Mouse (Mus musculus) heart, adult 2 months (tissue): ENCODE data around the gene Catsperz. TPM values are rescaled to one million over a fixed set of nuclear protein-coding genes. Genes with fewer than 3 reads are reported as not detected.

Experiments used
- DNase-seq, 2 experiments: peaks; one replicate each; pipeline ENCODE4 v3.0.0; 2021
- H3K27ac ChIP-seq: fragments of 200-600 bp; 2 replicates; pipeline ENCODE4 v1.8.1; 2022
- H3K27me3 ChIP-seq: fragments of 200-500 bp; 2 replicates; pipeline ENCODE4 v1.6.1; 2012; ENCODE audit warnings: mild to moderate bottlenecking, low read length, inconsistent platforms, mixed read lengths; ENCODE audit not compliant: control insufficient read depth, insufficient read depth
- H3K36me3 ChIP-seq: fragments of 200-500 bp; 2 replicates; pipeline ENCODE4 v1.6.1; 2012; ENCODE audit warnings: low read length, inconsistent platforms; ENCODE audit not compliant: control insufficient read depth, insufficient read depth
- H3K4me1 ChIP-seq: fragments of 200-500 bp; 2 replicates; pipeline ENCODE4 v1.6.1; 2011; ENCODE audit warnings: low read length; ENCODE audit not compliant: control insufficient read depth, insufficient read depth
- H3K4me3 ChIP-seq: fragments of 200-600 bp; 2 replicates; pipeline ENCODE4 v1.8.1; 2022
- H3K79me2 ChIP-seq: fragments of 200-500 bp; replicated peaks from 2 replicates; pipeline ENCODE4 v1.6.1; 2012; ENCODE audit warnings: mild to moderate bottlenecking, inconsistent platforms, low read length, moderate library complexity, mixed read lengths; ENCODE audit not compliant: control insufficient read depth, insufficient read depth
- H3K9ac ChIP-seq: fragments of 200-500 bp; 2 replicates; pipeline ENCODE4 v1.6.1; 2012; ENCODE audit warnings: low read depth, mild to moderate bottlenecking, control low read depth, inconsistent platforms, low read length, mixed read lengths
- CTCF ChIP-seq: fragments of 200-600 bp; IDR thresholded peaks from 2 replicates; pipeline ENCODE4 v1.8.1; 2022; ENCODE audit warnings: antibody characterized with exemption, mild to moderate bottlenecking, moderate library complexity
- EP300 ChIP-seq: fragments of 200-500 bp; IDR thresholded peaks from 2 replicates; pipeline ENCODE4 v1.6.1; 2011; ENCODE audit warnings: low read depth, low read length, control low read depth; ENCODE audit not compliant: insufficient read depth
- POLR2A ChIP-seq: fragments of 200-500 bp; IDR thresholded peaks from 2 replicates; pipeline ENCODE4 v1.6.1; 2011; ENCODE audit warnings: mild to moderate bottlenecking, low read depth, low read length, control low read depth; ENCODE audit not compliant: insufficient read depth
- WGBS: fragments of 180-500 bp; shearing (Covaris S2); methylation state at CpG from one replicate; pipeline ENCODE4 v1.1.7; 2018; 5-methylcytosine and 5-hydroxymethylcytosine counted together
- intact Hi-C: fragments of 180-260 bp; cut with DNase I; formaldehyde crosslinking; loops from one replicate; pipeline ENCODE4 v1.15.1; 2025
- polyA plus RNA-seq: library from polyadenylated mRNA; depleted of rRNA; stranded (reverse); fragments of >200 nt; gene quantifications from 2 replicates; pipeline ENCODE4 v1.2.3, GENCODE M21; 2012
- total RNA-seq, 2 experiments: library from RNA; stranded (reverse); gene quantifications; 2 replicates each; pipeline ENCODE4 v1.2.3; 2021

The Catsperz gene
- total and polyA plus RNA-seq, 3 experiments, result 0.23 TPM; not detected in 2

- TF ChIP-seq EP300, result peak; percentile 75; the same call in 1 of the 2 replicates
- TF ChIP-seq POLR2A, result peak; percentile 89
- peak; percentile 14; the same call in 1 of the 2 replicates for TF ChIP-seq CTCF
- under 1% methylated on average over 65 of the region's 65 CpGs for WGBS
- peaks cover 8% of the 10 kb centered on the region for H3K4me1 ChIP-seq
- no peaks in the 10 kb centered on the region; the same call in 1 of the 2 replicates for H3K79me2 ChIP-seq
- intact Hi-C loops, result loop anchor here (1.0 to 2.0 kb wide), 2 partner anchors 11 to 71 kb away; no protein-coding TSS in a partner anchor
- peak within 1 kb of the TSS; percentile 99 for H3K27ac ChIP-seq
- no peaks in the 10 kb centered on the region for H3K36me3 ChIP-seq
- H3K4me3 ChIP-seq, result peak within 1 kb of the TSS; percentile 84
- peak within 1 kb of the TSS; percentile 66 for H3K9ac ChIP-seq
- H3K27me3 ChIP-seq, result no peaks in the 10 kb centered on the region
- DNase-seq, result peak; percentile 90 to 94
Observed at GRCm38 (mm10) chr19:6909507-6910289, 15.5 kb downstream of the Catsperz start, which contains the start of the genes Trmt112 and Prdx5. Gene Trmt112, plus strand, starts transcription at chr19:6909698. Gene Prdx5, minus strand, starts transcription at chr19:6910106.

- DNase-seq, result no peak
- Histone ChIP-seq H3K79me2 (no peaks in the 10 kb centered on the region; the same call in 1 of the 2 replicates), H3K9ac (peak overlapping the region; percentile 66), H3K36me3 (no peaks in the 10 kb centered on the region), H3K4me1 (peaks cover 7% of the 10 kb centered on the region), H3K4me3 (peak overlapping the region; percentile 84), H3K27me3 (no peaks in the 10 kb centered on the region), H3K27ac (peak overlapping the region; percentile 99)
- intact Hi-C loops, result loop anchor here (1.0 to 2.0 kb wide), 2 partner anchors 11 to 70 kb away; no protein-coding TSS in a partner anchor
- WGBS, result 3% methylated on average over 11 of the region's 11 CpGs
- TF ChIP-seq CTCF (no peak), POLR2A (no peak), EP300 (no peak)
Observed at GRCm38 (mm10) chr19:6909021-6909420, 16.2 kb downstream of the Catsperz start.

- H3K36me3 ChIP-seq, result no peaks in the 10 kb centered on the region
Observed at GRCm38 (mm10) chr19:6907811-6908540, 17.2 kb downstream of the Catsperz start.

GRCm38 (mm10) chr19:6907094-6907493 is 18.1 kb downstream of the Catsperz start:
- Histone ChIP-seq H3K79me2 (no peaks in the 10 kb centered on the region; the same call in 1 of the 2 replicates), H3K27me3 (no peaks in the 10 kb centered on the region), H3K27ac (no peak overlapping the region), H3K4me1 (peaks cover 7% of the 10 kb centered on the region), H3K36me3 (no peaks in the 10 kb centered on the region), H3K9ac (no peak overlapping the region), H3K4me3 (no peak overlapping the region)
- intact Hi-C loops, result no loop called here
- TF ChIP-seq CTCF, result no peak
- TF ChIP-seq EP300, result no peak
- DNase-seq, result no peak
- 90% methylated on average over 8 of the region's 8 CpGs for WGBS

More at GRCm38 (mm10) chr19:6907811-6908540, 17.2 kb downstream of the Catsperz start:
- TF ChIP-seq CTCF (no peak), EP300 (no peak), POLR2A (no peak)
- no peak overlapping the region for H3K27ac ChIP-seq
- H3K27me3 ChIP-seq, result no peaks in the 10 kb centered on the region
- peak overlapping the region; percentile 84 for H3K4me3 ChIP-seq
- no peak overlapping the region for H3K9ac ChIP-seq
- H3K79me2 ChIP-seq, result no peaks in the 10 kb centered on the region; the same call in 1 of the 2 replicates
- 77% methylated on average over 7 of the region's 7 CpGs for WGBS
- no peak for DNase-seq
- peaks cover 7% of the 10 kb centered on the region for H3K4me1 ChIP-seq
- intact Hi-C loops, result loop anchor here (2.0 kb wide), 1 partner anchor 69 kb away; no protein-coding TSS in a partner anchor

GRCm38 (mm10) chr19:6906199-6906598 is 19.0 kb downstream of the Catsperz start:
- Histone ChIP-seq H3K27me3 (no peaks in the 10 kb centered on the region), H3K79me2 (no peaks in the 10 kb centered on the region; the same call in 1 of the 2 replicates), H3K27ac (no peak overlapping the region), H3K4me1 (peaks cover 7% of the 10 kb centered on the region), H3K36me3 (no peaks in the 10 kb centered on the region), H3K9ac (no peak overlapping the region), H3K4me3 (no peak overlapping the region)
- TF ChIP-seq EP300, result no peak
- DNase-seq, result no peak
- intact Hi-C loops, result no loop called here
- 63% methylated on average over 3 of the region's 3 CpGs for WGBS
